Mouse (Mus musculus) spleen, adult 2 months (tissue): Measurements from ENCODE around the gene Cbln3.

Source experiments
- CTCF ChIP-seq: fragments of 200-500 bp; IDR thresholded peaks from 2 replicates; pipeline ENCODE4 v1.5.1; 2011; ENCODE audit warnings: mild to moderate bottlenecking, inconsistent platforms; ENCODE audit not compliant: insufficient read depth, insufficient read length, insufficient replicate concordance; ENCODE audit errors: extremely low read depth
- POLR2A ChIP-seq: fragments of 200-500 bp; IDR thresholded peaks from 2 replicates; pipeline ENCODE4 v1.6.1; 2011; ENCODE audit warnings: low read depth, low read length, inconsistent platforms

- TF ChIP-seq CTCF (no peak), POLR2A (no peak)
These were observed 43.3 kb downstream of the Cbln3 start for GRCm38 (mm10) chr14:55840853-55841366.
